Mouse (Mus musculus) forebrain, embryonic 14.5 days (tissue): ENCODE results near the gene Gm14180. TPM values are rescaled to one million over a fixed set of nuclear protein-coding genes. Genes with fewer than 3 reads are reported as not detected.
"Not testable (repeated sequence)": the region's sequence is repeated elsewhere in the genome, so short reads cannot be mapped to it uniquely, and the experiment has no call there.

Experiments used
- ATAC-seq: fragments of 200-750 bp; cut with Nextera tagmentation; 2 replicates; pipeline ENCODE4 v1.8.0; 2017; ENCODE audit warnings: mild to moderate bottlenecking, moderate library complexity
- DNase-seq: peaks from one replicate; pipeline ENCODE4 v3.0.0-alpha.2; 2015; ENCODE audit warnings: low spot score
- H3K27ac ChIP-seq: fragments of 300-500 bp; sonication (generic); 2 replicates; pipeline ENCODE4 v1.5.1; 2014; ENCODE audit warnings: low read depth, mild to moderate bottlenecking, control low read depth, low read length, moderate library complexity
- H3K27me3 ChIP-seq: fragments of 300-500 bp; sonication (generic); replicated peaks from 2 replicates; pipeline ENCODE4 v1.6.1; 2014; ENCODE audit warnings: low read length, control low read depth, mixed read lengths; ENCODE audit not compliant: control insufficient read depth, insufficient read depth
- H3K36me3 ChIP-seq: fragments of 300-500 bp; sonication (generic); 2 replicates; pipeline ENCODE4 v1.6.1; 2014; ENCODE audit warnings: low read length, control low read depth; ENCODE audit not compliant: control insufficient read depth, insufficient read depth
- H3K4me1 ChIP-seq: fragments of 300-500 bp; sonication (generic); 2 replicates; pipeline ENCODE4 v1.6.1; 2014; ENCODE audit warnings: antibody characterized with exemption, low read length, control low read depth; ENCODE audit not compliant: control insufficient read depth, insufficient read depth
- H3K4me2 ChIP-seq: fragments of 300-500 bp; sonication (generic); 2 replicates; pipeline ENCODE4 v1.6.1; 2014; ENCODE audit warnings: mild to moderate bottlenecking, control low read depth, low read length
- H3K4me3 ChIP-seq: fragments of 300-500 bp; sonication (generic); 2 replicates; pipeline ENCODE4 v1.5.1; 2014; ENCODE audit warnings: low read depth, low read length, control low read depth
- H3K9ac ChIP-seq: fragments of 300-500 bp; sonication (generic); 2 replicates; pipeline ENCODE4 v1.6.1; 2014; ENCODE audit warnings: mild to moderate bottlenecking, low read length, control low read depth, moderate library complexity
- H3K9me3 ChIP-seq: fragments of 300-500 bp; sonication (generic); replicated peaks from 2 replicates; pipeline ENCODE4 v1.6.1; 2016; ENCODE audit warnings: low read length, control low read depth, mixed read lengths; ENCODE audit not compliant: control insufficient read depth
- WGBS: fragments of 180-500 bp; shearing (Covaris S2); extraction: QIAGEN DNeasy Blood & Tissue Kit; methylation state at CpG from one replicate; pipeline ENCODE4 v1.1.7; 2014; 5-methylcytosine and 5-hydroxymethylcytosine counted together
- polyA plus RNA-seq: library from polyadenylated mRNA; unstranded; fragments of >200 nt; fragmentation: Nextera tagmentation; extraction: Ambion mirVana; gene quantifications from 2 replicates; pipeline ENCODE4 v1.2.1, GENCODE M21; 2014

The Gm14180 gene
- polyA plus RNA-seq: not detected in 2 replicates

DNA sequence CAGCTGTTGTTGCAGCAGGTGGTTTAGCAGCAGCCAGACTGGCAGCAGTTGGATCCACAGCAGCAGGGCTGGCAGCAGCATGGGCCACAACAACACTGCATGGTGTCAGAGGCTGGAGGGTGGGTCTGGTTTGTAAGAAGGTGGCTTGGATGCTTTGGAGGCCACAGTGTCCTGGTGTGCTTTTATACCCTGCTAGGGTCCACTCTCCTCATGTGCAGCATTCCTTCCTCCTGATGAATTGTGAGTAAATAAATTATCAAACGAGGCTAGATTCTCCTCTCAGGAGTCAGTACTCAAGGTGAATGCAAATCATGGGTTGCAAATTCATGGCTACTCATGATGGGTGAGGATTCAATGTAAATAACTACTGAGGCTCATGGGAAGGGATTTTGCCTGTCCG, at the start of gene Gm14180:
Gm14180 (minus strand) TSS at position 101 of the 400 bp plus-strand sequence.
- Histone ChIP-seq H3K4me1 (no peaks in the 10 kb centered on the region), H3K4me3 (no peak within 1 kb of the TSS), H3K4me2 (no peak within 1 kb of the TSS), H3K27me3 (no peaks in the 10 kb centered on the region), H3K9me3 (no peaks in the 10 kb centered on the region), H3K36me3 (no peaks in the 10 kb centered on the region), H3K9ac (no peak within 1 kb of the TSS), H3K27ac (no peak within 1 kb of the TSS)
- ATAC-seq (no peak), DNase-seq (no peak)
- 69% methylated on average over 2 of the region's 2 CpGs for whole genome bisulfite sequencing

- ATAC-seq: no peak
Measured at GRCm38 (mm10) chr11:99780604-99781003, 46.5 kb upstream of the Gm14180 start, which contains the start of gene Krtap4-8. TSS of gene Krtap4-8 (minus strand) at chr11:99780704.

GRCm38 (mm10) chr11:99778401-99778800, 44.3 kb upstream of the Gm14180 start:
- Histone ChIP-seq H3K4me2 (no peak overlapping the region), H3K9ac (no peak overlapping the region), H3K27ac (no peak overlapping the region), H3K9me3 (no peaks in the 10 kb centered on the region), H3K27me3 (no peaks in the 10 kb centered on the region), H3K4me1 (no peaks in the 10 kb centered on the region), H3K4me3 (no peak overlapping the region), H3K36me3 (no peaks in the 10 kb centered on the region)
- no peak for ATAC-seq
- WGBS: 40% methylated on average over 7 of the region's 7 CpGs
- DNase-seq: no peak

More at GRCm38 (mm10) chr11:99780604-99781003, 46.5 kb upstream of the Gm14180 start, which contains the start of gene Krtap4-8:
- Histone ChIP-seq H3K4me2 (no peak within 1 kb of the TSS), H3K36me3 (no peaks in the 10 kb centered on the region), H3K27me3 (no peaks in the 10 kb centered on the region), H3K4me3 (no peak within 1 kb of the TSS), H3K4me1 (no peaks in the 10 kb centered on the region), H3K9me3 (no peaks in the 10 kb centered on the region), H3K9ac (no peak within 1 kb of the TSS), H3K27ac (no peak within 1 kb of the TSS)
- DNase-seq: no peak
- 94% methylated on average over 2 of the region's 2 CpGs for WGBS

DNA sequence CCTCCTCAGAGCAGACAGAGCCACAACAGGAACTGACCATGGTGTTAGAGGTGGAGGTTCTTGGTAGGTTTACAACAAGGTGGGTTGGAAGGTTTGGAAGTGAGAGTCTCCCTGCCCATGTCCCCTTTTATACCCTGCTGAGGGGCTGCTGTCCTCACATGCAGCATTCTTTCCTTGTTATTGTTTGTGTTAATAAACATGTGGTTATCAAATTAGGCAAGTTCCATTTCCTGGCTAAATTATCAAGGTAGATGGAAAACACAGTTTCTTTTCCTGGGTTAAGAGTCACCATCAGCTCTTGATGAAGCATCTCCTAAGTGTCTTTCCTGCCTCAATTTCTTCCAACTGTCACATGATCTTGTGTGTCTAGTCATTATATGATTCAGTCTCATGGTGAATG, 38.7 kb upstream of the Gm14180 start, which contains the start of gene Gm11595:
Gm11595 (minus strand) TSS at position 101 of the 400 bp plus-strand sequence.
- not testable (repeated sequence) for H3K4me2 ChIP-seq, H3K4me1 ChIP-seq, H3K9ac ChIP-seq, H3K36me3 ChIP-seq, ATAC-seq, H3K27ac ChIP-seq, H3K4me3 ChIP-seq, H3K27me3 ChIP-seq, H3K9me3 ChIP-seq, DNase-seq

- Histone ChIP-seq H3K4me1 (no peaks in the 10 kb centered on the region), H3K9me3 (no peaks in the 10 kb centered on the region), H3K27ac (no peak overlapping the region), H3K4me2 (no peak overlapping the region), H3K4me3 (no peak overlapping the region), H3K36me3 (no peaks in the 10 kb centered on the region), H3K27me3 (no peaks in the 10 kb centered on the region), H3K9ac (no peak overlapping the region)
- WGBS: 81% methylated on average over 2 of the region's 2 CpGs
- no peak for DNase-seq
- no peak for ATAC-seq
Measured at GRCm38 (mm10) chr11:99768410-99768809, 34.3 kb upstream of the Gm14180 start.

GRCm38 (mm10) chr11:99758877-99759276, 24.8 kb upstream of the Gm14180 start:
- Histone ChIP-seq H3K9ac (no peak overlapping the region), H3K9me3 (no peaks in the 10 kb centered on the region), H3K27ac (no peak overlapping the region), H3K36me3 (no peaks in the 10 kb centered on the region), H3K4me1 (no peaks in the 10 kb centered on the region), H3K4me3 (no peak overlapping the region), H3K27me3 (no peaks in the 10 kb centered on the region), H3K4me2 (no peak overlapping the region)
- ATAC-seq (no peak), DNase-seq (no peak)
- WGBS: 93% methylated on average over 1 of the region's 1 CpGs

- 92% methylated on average over 3 of the region's 3 CpGs for WGBS
- Histone ChIP-seq H3K36me3 (no peaks in the 10 kb centered on the region), H3K4me1 (no peaks in the 10 kb centered on the region), H3K9me3 (no peaks in the 10 kb centered on the region), H3K9ac (no peak overlapping the region), H3K4me3 (no peak overlapping the region), H3K27ac (no peak overlapping the region), H3K4me2 (no peak overlapping the region), H3K27me3 (no peaks in the 10 kb centered on the region)
- no peak for ATAC-seq
- no peak for DNase-seq
Measured at GRCm38 (mm10) chr11:99743985-99744384, 9.9 kb upstream of the Gm14180 start.

DNA sequence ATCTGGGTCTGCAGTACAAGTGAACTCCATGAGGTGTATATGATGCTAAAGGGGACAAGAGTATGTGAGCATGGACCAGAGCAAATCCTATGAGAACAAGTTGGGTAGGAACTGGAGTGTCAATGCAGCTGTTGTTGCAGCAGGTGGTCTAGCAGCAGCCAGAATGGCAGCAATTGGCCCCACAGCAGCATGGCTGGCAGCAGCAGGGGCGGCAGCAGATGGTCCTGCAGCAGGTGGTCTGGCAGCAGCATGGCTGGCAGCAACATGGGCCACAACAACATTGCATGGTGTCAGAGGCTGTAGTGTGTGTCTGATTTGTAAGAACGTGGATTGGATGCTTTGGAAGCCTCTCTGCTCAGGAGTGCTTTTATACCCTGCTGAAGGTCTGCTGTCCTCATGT, 10.0 kb downstream of the Gm14180 start:
- H3K36me3 ChIP-seq: no peaks in the 10 kb centered on the region
- no peak overlapping the region for H3K9ac ChIP-seq
- WGBS: 77% methylated on average over 2 of the region's 2 CpGs
- no peak overlapping the region for H3K4me2 ChIP-seq
- ATAC-seq (no peak), DNase-seq (no peak)
- H3K27ac ChIP-seq: no peak overlapping the region
- H3K27me3 ChIP-seq: no peaks in the 10 kb centered on the region
- H3K4me3 ChIP-seq: no peak overlapping the region
- no peaks in the 10 kb centered on the region for H3K4me1 ChIP-seq
- no peaks in the 10 kb centered on the region for H3K9me3 ChIP-seq

DNA sequence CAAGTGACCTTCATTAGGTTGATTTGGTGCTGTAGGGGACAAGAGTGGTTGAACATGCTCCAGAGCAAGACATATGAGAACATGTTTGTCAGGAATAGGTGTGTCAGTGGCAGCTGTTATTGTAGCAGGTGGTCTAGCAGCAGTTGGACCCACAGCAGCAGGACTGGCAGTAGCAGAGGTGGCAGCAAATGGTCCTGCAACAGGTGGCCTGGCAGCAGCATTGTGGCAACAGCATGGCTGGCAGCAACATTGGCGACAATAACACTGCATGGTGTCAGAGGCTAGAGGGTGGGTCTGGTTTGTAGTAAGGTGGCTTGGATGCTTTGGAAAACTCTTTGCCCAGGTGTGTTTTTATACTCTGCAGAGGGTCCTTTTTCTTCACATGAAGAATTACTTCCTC, 15.3 kb downstream of the Gm14180 start:
- Histone ChIP-seq H3K27me3 (no peaks in the 10 kb centered on the region), H3K4me2 (no peak overlapping the region), H3K36me3 (no peaks in the 10 kb centered on the region), H3K4me3 (no peak overlapping the region), H3K4me1 (no peaks in the 10 kb centered on the region), H3K9ac (no peak overlapping the region), H3K9me3 (no peaks in the 10 kb centered on the region), H3K27ac (no peak overlapping the region)
- DNase-seq (no peak), ATAC-seq (no peak)
- 100% methylated on average over 1 of the region's 1 CpGs for WGBS
